Comparison of ENCODE assay signal across 9 mouse cellular contexts in genomic region chr3:51228821-51229205, GRCm38 (mm10). TPM values are rescaled to one million over a fixed set of nuclear protein-coding genes. Genes with fewer than 3 reads are reported as not detected.
DNase-seq lines count a peak whose midpoint lies in the region; TF ChIP-seq lines count a peak whose summit lies in the region.
"Had no signal": no experiment of that assay in that cellular context is flagged by ENCODE, and none has a peak within 500 bp of the region (broad histone marks: within the 10 kb centered on the region; RNA-seq: fewer than 3 reads in every experiment).

No protein-coding gene starts in this region.

- peak overlapping the region; percentile 52 for H3K27ac ChIP-seq in left cerebral cortex, adult 2 months

- no peak overlapping the region for H3K4me3 ChIP-seq in left cerebral cortex, adult 2 months

- DNase-seq in left cerebral cortex, adult 2 months (ENCODE audit: extremely low spot score in 1 of 2, low spot score in 2 of 2) = peak; percentile 47 to 63
- DNase-seq in left cerebral cortex, postnatal 4 days = no peak
- peak; percentile 50 for DNase-seq in frontal cortex, postnatal 36 days (ENCODE audit: low spot score in 2 of 2)
- DNase-seq in left cerebral cortex, postnatal 10 days (ENCODE audit: extremely low spot score in 1 of 2, low spot score in 2 of 2) = peak; percentile 38 to 40
- peak; percentile 37 for DNase-seq in right cerebral cortex, postnatal 14 days
- DNase-seq in cerebellum, adult 11-12 months = no peak
- no peak for DNase-seq in embryo, embryonic 10 days (ENCODE audit: low spot score)
- DNase-seq: kidney, postnatal 25 days; lung, postnatal 10 days had no signal

- TF ChIP-seq CTCF in left cerebral cortex, adult 2 months (IDR thresholded peaks at IDR 0.05) = no peak

- intact Hi-C loops in left cerebral cortex, adult 2 months (cut with DNase I) = no loop called here
- intact Hi-C loops in left cerebral cortex, postnatal 4 days (cut with DNase I) = no loop called here
- intact Hi-C loops in left cerebral cortex, postnatal 10 days (cut with DNase I) = no loop called here

RNA-seq across cellular contexts. Expression of gene Noct, which starts 4.6 kb away (rescaled TPM):
- 10 to 100 TPM; 54.1 to 55.2 TPM for total RNA-seq in left cerebral cortex, adult 2 months (2021)
- total RNA-seq in left cerebral cortex, postnatal 4 days (2021) = 10 to 100 TPM; 40.4 to 42.1 TPM
- total RNA-seq in left cerebral cortex, postnatal 10 days (2021) = 10 to 100 TPM; 49.0 to 51.0 TPM

Comparison
In these comparisons a context has a peak if more than half of its experiments do, and no peak if none do; other contexts are left out.
1. DNase-seq: peak in left cerebral cortex, adult 2 months (2 of 2), frontal cortex, postnatal 36 days (2 of 2), left cerebral cortex, postnatal 10 days (2 of 2) and right cerebral cortex, postnatal 14 days (single experiment); none in left cerebral cortex, postnatal 4 days (single experiment), cerebellum, adult 11-12 months (single experiment) and embryo, embryonic 10 days (single experiment).